Mouse (Mus musculus): ENCODE data around the gene Dlx3. TPM values are rescaled to one million over a fixed set of nuclear protein-coding genes. Genes with fewer than 3 reads are reported as not detected.
A peak's percentile ranks its signal among the peaks of the same experiment; 100 is the strongest.

The Dlx3 gene
- polyA plus RNA-seq (2015; fragmentation: Nextera tagmentation; extraction: Ambion mirVana) = 0.45 and 0.62 TPM in 2 replicates

GRCm38 (mm10) chr11:95119990-95120632 is at the start of gene Dlx3:
TSS of gene Dlx3 (plus strand) at chr11:95120119.
- H3K36me3 ChIP-seq (ENCODE audit: insufficient read depth, low read length) = no peaks in the 10 kb centered on the region
- peak within 1 kb of the TSS; percentile 34 for H3K4me3 ChIP-seq (replicated peaks; ENCODE audit: low read depth, low read length)
- H3K9me3 ChIP-seq (replicated peaks; ENCODE audit: low read length) = no peaks in the 10 kb centered on the region
- H3K4me1 ChIP-seq (replicated peaks; ENCODE audit: insufficient read depth, low read length) = peaks cover 12% of the 10 kb centered on the region; the same call in 1 of the 2 replicates
- H3K4me2 ChIP-seq (ENCODE audit: low read length) = peak within 1 kb of the TSS; percentile 65
- no peak for TF ChIP-seq CTCF (IDR thresholded peaks at IDR 0.05; ENCODE audit: low read depth)
- no peak for ATAC-seq (replicated peaks; ENCODE audit: low FRiP score, low read depth)
- 1% methylated on average over 55 of the region's 55 CpGs for WGBS
- H3K9ac ChIP-seq (ENCODE audit: low read depth, low read length) = no peak within 1 kb of the TSS
- peak; percentile 48 for DNase-seq (ENCODE audit: low spot score)
- H3K27ac ChIP-seq = no peak within 1 kb of the TSS
- peaks cover 49% of the 10 kb centered on the region for H3K27me3 ChIP-seq (ENCODE audit: insufficient read depth, low read length)

DNA sequence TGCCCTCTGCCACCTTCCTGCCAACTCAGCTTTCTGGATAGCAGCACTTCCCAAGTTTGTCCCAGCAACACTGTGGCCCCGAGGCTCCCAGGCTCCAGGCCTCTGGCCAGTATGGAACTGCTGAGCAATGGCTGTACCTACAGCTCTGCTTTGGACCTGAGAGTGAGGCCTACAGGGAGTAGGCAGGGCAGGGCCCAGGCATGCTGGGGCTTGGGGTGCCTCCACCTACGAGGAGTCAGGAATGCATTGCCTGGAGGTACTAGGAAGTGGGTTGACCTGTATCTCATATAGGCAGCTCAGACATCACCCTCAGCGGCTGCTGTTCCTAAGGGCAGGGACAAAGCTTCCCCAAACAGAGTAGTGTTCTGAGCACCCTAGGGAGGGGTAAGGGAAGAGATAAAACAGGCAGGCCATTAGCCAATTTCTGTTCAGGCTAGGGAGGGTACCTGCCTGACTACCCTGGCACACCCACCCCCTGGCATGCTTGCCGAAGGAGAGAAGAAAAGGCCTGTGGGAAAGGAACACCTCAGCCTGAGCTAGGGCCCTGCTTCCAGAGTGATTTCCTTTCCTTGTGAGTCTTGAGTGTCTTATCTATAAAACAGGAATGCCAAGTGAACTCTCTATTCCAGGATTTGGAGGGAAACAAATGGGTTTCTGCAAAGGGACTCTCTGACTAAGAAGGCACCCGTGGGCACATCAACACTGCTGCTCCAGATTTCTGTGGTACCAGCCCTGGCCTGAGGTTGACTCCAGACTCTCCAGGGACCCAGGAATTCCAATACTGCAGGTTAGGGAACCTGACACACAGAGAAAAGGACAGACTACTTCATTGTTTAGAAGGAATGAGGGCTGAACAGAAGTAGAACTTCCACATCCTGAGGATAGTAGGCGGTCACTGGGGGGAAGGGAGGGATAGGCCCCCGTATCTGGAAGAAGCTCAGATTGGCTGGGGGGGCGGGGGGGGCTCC is 49.5 kb upstream of the Dlx3 start:
- DNase-seq (ENCODE audit: low spot score) (no peak), ATAC-seq (replicated peaks; ENCODE audit: low FRiP score, low read depth) (no peak)
- Histone ChIP-seq H3K36me3 (ENCODE audit: insufficient read depth, low read length) (0 out of 2 replicates have a peak, but pooled peaks cover 9% of the 10 kb centered on the region), H3K4me3 (replicated peaks; ENCODE audit: low read depth, low read length) (no peak overlapping the region), H3K4me1 (replicated peaks; ENCODE audit: insufficient read depth, low read length) (peaks cover 38% of the 10 kb centered on the region), H3K27me3 (ENCODE audit: insufficient read depth, low read length) (no peaks in the 10 kb centered on the region), H3K9ac (ENCODE audit: low read depth, low read length) (no peak overlapping the region), H3K27ac (0 out of 2 replicates have a peak overlapping the region, but pooled peaks have one; percentile 0), H3K4me2 (ENCODE audit: low read length) (no peak overlapping the region), H3K9me3 (replicated peaks; ENCODE audit: low read length) (no peaks in the 10 kb centered on the region)
- no peak for TF ChIP-seq CTCF (IDR thresholded peaks at IDR 0.05; ENCODE audit: low read depth)
- WGBS = 64% methylated on average over 8 of the region's 8 CpGs

DNA sequence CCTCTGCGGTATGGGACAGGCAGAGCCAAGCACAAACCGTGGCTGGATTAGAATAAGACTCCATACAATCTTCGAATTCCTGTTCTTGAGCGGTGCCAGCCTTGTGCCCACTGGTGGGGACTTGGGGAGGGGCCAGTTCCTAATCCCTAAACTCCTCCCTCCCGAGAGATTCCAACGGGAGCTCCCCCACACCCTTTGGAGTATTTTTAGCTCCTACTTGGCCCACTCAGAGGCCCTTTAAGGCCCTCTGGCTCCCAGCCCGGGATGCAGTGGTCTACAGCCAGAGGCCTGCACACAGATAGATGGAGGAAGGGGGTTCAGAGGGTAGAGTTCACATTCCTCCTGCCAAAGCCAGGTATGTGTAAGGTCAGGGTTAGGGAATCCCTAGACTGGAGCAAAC is 48.7 kb upstream of the Dlx3 start:
- peaks cover 43% of the 10 kb centered on the region for H3K4me1 ChIP-seq (replicated peaks; ENCODE audit: insufficient read depth, low read length)
- no peak for TF ChIP-seq CTCF (IDR thresholded peaks at IDR 0.05; ENCODE audit: low read depth)
- peak overlapping the region; percentile 2; the same call in 1 of the 2 replicates for H3K4me2 ChIP-seq (ENCODE audit: low read length)
- 43% methylated on average over 7 of the region's 7 CpGs for WGBS
- no peak overlapping the region for H3K9ac ChIP-seq (ENCODE audit: low read depth, low read length)
- no peak overlapping the region for H3K4me3 ChIP-seq (replicated peaks; ENCODE audit: low read depth, low read length)
- DNase-seq (ENCODE audit: low spot score) = peak; percentile 76
- no peaks in the 10 kb centered on the region for H3K9me3 ChIP-seq (replicated peaks; ENCODE audit: low read length)
- no peak overlapping the region for H3K27ac ChIP-seq
- H3K36me3 ChIP-seq (ENCODE audit: insufficient read depth, low read length) = 0 out of 2 replicates have a peak, but pooled peaks cover 4% of the 10 kb centered on the region
- no peak for ATAC-seq (replicated peaks; ENCODE audit: low FRiP score, low read depth)
- H3K27me3 ChIP-seq (ENCODE audit: insufficient read depth, low read length) = no peaks in the 10 kb centered on the region

DNA sequence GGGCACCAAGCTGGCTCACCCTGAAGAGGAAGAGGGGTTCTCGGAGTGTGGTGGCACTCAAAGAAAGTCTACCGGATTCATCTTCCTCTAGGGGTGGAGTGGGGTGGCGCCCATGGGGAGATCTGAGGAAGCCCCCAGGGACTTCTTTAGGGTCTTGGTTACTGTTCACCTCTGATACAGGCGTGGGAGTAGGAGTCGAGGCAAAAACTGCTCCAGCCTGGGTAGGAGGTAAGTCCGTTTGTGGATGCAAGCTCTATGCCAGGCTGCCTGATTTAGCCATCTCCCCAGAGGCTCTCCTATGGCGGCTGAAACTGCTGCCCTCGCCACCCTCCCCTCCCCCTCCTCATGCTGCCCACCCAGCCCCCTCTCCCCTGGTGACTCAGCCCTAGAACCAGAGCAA is 47.8 kb upstream of the Dlx3 start:
- H3K4me2 ChIP-seq (ENCODE audit: low read length) = 0 out of 2 replicates have a peak overlapping the region, but pooled peaks have one; percentile 2
- H3K27me3 ChIP-seq (ENCODE audit: insufficient read depth, low read length) = no peaks in the 10 kb centered on the region
- DNase-seq (ENCODE audit: low spot score) (no peak), ATAC-seq (replicated peaks; ENCODE audit: low FRiP score, low read depth) (no peak)
- 58% methylated on average over 8 of the region's 8 CpGs for WGBS
- H3K9ac ChIP-seq (ENCODE audit: low read depth, low read length) = no peak overlapping the region
- H3K27ac ChIP-seq = no peak overlapping the region
- no peaks in the 10 kb centered on the region for H3K36me3 ChIP-seq (ENCODE audit: insufficient read depth, low read length)
- peaks cover 43% of the 10 kb centered on the region for H3K4me1 ChIP-seq (replicated peaks; ENCODE audit: insufficient read depth, low read length)
- no peak for TF ChIP-seq CTCF (IDR thresholded peaks at IDR 0.05; ENCODE audit: low read depth)
- H3K9me3 ChIP-seq (replicated peaks; ENCODE audit: low read length) = no peaks in the 10 kb centered on the region
- H3K4me3 ChIP-seq (replicated peaks; ENCODE audit: low read depth, low read length) = no peak overlapping the region

DNA sequence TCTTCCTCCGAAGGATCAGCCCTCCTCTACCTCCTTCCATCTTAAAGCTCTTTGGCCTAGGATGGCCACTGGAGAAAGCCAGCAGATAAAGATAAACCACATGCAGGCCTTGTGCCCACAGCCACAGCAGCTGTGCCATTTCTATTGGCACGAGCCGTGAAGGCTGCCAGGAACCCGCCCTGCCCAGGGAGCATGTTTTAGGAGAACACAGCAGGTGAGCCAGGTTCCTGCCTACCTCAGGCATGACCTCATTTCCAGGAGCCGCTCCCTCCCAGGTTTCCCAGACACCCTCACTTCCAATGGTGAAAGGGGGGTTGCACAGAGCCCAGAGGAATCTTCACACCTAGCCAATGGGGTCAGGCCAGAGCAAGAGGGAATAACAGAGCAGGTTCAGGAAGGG is 47.1 kb upstream of the Dlx3 start:
- DNase-seq (ENCODE audit: low spot score) = no peak
- Histone ChIP-seq H3K27me3 (ENCODE audit: insufficient read depth, low read length) (no peaks in the 10 kb centered on the region), H3K4me2 (ENCODE audit: low read length) (no peak overlapping the region)

DNA sequence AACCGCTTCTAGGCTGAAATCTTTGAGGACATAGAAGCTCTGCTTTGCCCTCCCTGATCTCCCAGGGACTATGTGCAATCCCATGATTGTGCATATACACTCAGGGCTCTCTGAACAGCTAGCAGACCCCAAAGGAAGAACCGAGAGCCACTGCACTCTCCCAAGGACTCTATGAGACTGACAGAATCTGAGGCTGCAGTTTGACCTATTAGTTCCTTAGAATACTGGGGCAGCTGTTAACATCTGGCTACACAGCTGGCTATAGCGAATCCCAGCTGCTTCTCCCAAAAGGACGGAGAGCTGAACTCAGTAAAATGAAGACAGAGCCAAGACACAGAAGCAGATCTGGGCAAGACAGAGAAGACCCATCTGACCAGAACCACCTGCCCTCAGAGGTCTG is 46.1 kb upstream of the Dlx3 start:
- Histone ChIP-seq H3K4me3 (replicated peaks; ENCODE audit: low read depth, low read length) (no peak overlapping the region), H3K36me3 (ENCODE audit: insufficient read depth, low read length) (no peaks in the 10 kb centered on the region), H3K4me2 (ENCODE audit: low read length) (peak overlapping the region; percentile 6; the same call in 1 of the 2 replicates), H3K4me1 (replicated peaks; ENCODE audit: insufficient read depth, low read length) (peaks cover 50% of the 10 kb centered on the region), H3K9me3 (replicated peaks; ENCODE audit: low read length) (no peaks in the 10 kb centered on the region), H3K27ac (no peak overlapping the region), H3K27me3 (ENCODE audit: insufficient read depth, low read length) (no peaks in the 10 kb centered on the region), H3K9ac (ENCODE audit: low read depth, low read length) (no peak overlapping the region)
- no peak for TF ChIP-seq CTCF (IDR thresholded peaks at IDR 0.05; ENCODE audit: low read depth)
- ATAC-seq (replicated peaks; ENCODE audit: low FRiP score, low read depth) = no peak
- no peak for DNase-seq (ENCODE audit: low spot score)
- WGBS = 65% methylated on average over 4 of the region's 4 CpGs

More for the DNA sequence above, 47.1 kb upstream of the Dlx3 start:
- no peak for ATAC-seq (replicated peaks; ENCODE audit: low FRiP score, low read depth)
- TF ChIP-seq CTCF (IDR thresholded peaks at IDR 0.05; ENCODE audit: low read depth) = no peak
- Histone ChIP-seq H3K4me1 (replicated peaks; ENCODE audit: insufficient read depth, low read length) (peaks cover 46% of the 10 kb centered on the region), H3K4me3 (replicated peaks; ENCODE audit: low read depth, low read length) (no peak overlapping the region), H3K9me3 (replicated peaks; ENCODE audit: low read length) (no peaks in the 10 kb centered on the region), H3K36me3 (ENCODE audit: insufficient read depth, low read length) (no peaks in the 10 kb centered on the region), H3K27ac (no peak overlapping the region), H3K9ac (ENCODE audit: low read depth, low read length) (no peak overlapping the region)
- 61% methylated on average over 5 of the region's 5 CpGs for WGBS
